Comparison of ENCODE assay signal across 23 mouse cellular contexts in the genomic region with DNA sequence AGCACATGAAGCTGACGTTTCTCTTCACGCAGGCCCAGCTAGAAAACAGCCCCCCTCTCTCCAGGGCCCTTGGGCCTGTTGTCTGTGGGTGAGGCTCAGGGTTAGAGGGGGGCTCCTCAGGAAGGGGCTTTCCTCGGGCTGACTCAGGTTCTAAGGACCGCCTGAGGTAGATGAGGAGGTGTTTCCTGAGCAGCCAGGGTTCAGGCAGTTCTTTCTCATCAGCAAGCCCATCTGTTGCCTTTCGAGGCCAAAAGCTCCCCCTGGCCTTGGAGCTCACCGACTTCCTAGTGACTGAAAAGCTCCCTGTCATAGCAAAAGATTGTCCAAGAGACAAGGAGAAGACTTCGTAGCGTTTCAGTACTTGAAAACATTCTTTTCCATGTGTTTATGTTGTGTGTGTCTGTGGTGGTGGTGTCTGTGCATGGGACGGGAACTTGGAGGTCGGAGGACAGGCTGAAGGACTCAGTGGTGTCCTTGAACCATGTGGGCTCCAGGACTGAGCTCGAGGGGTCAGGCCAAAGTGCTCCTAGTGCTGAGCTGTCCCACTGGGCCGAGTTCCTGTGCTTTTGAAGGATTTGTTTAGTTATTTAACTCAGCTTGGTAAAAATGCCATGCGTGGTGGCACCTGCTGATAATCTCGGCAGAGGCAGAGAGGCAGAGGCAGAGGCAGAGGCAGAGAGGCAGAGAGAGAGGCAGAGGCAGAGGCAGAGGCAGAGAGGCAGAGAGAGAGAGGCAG. TPM values are rescaled to one million over a fixed set of nuclear protein-coding genes. Genes with fewer than 3 reads are reported as not detected.
DNase-seq lines count a peak whose midpoint lies in the region; ATAC-seq lines count a peak whose summit lies in the region.
"Had no signal": no experiment of that assay in that cellular context is flagged by ENCODE, and none has a peak within 500 bp of the region (broad histone marks: within the 10 kb centered on the region; RNA-seq: fewer than 3 reads in every experiment).

No protein-coding gene starts in this region.

- WGBS in limb, embryonic 10.5 days, result 86% methylated on average over 14 of the region's 14 CpGs

- no peak overlapping the region for H3K27ac ChIP-seq in limb, embryonic 10.5 days
- H3K27ac ChIP-seq: heart, adult 2 months; hindbrain, embryonic 10.5 days; hindbrain, postnatal 0 days; limb, embryonic 12.5 days; liver, embryonic 13.5 days; neural tube, embryonic 13.5 days had no signal

- no peak for DNase-seq in cerebellum, postnatal 4 days (ENCODE audit: low spot score in 2 of 2)
- peak; percentile 71 to 77 for DNase-seq in cerebellum, adult 18-20 months
- peak; percentile 72 to 73 for DNase-seq in cerebellum, postnatal 25 days
- no peak for DNase-seq in kidney, adult 18-20 months
- DNase-seq in limb, embryonic 10.5 days (ENCODE audit: low spot score), result no peak
- DNase-seq in heart, adult 8-10 months (ENCODE audit: low spot score), result no peak
- DNase-seq: gastrocnemius, postnatal 14 days; heart, adult 2 months; kidney, adult 2 months; kidney, postnatal 14 days; liver, embryonic 13.5 days; midbrain, embryonic 14.5 days; thymus, postnatal 36 days had no signal

- H3K36me3 ChIP-seq in limb, embryonic 10.5 days, result peaks cover 3% of the 10 kb centered on the region; the same call in 1 of the 2 replicates

- H3K4me3 ChIP-seq in limb, embryonic 10.5 days, result no peak overlapping the region
- H3K4me3 ChIP-seq: erythroblast, embryonic 14.5 days; heart, adult 2 months; hindbrain, embryonic 10.5 days; limb, embryonic 12.5 days; liver, embryonic 13.5 days; neural tube, embryonic 13.5 days had no signal

- H3K9me3 ChIP-seq in limb, embryonic 10.5 days (replicated peaks), result no peaks in the 10 kb centered on the region
- H3K9me3 ChIP-seq: hindbrain, embryonic 10.5 days; limb, embryonic 12.5 days; liver, embryonic 13.5 days; neural tube, embryonic 13.5 days had no signal

- ATAC-seq in cerebellum, adult (ENCODE audit: insufficient number of reproducible peaks, low FRiP score, low TSS enrichment), result 0 out of 2 replicates have a peak, but pooled peaks have one; percentile 50
- peak; percentile 42 for ATAC-seq in CD4-positive, CD25-positive, alpha-beta regulatory T cell, adult 4 months
- ATAC-seq: forebrain, embryonic 14.5 days; hindbrain, postnatal 0 days had no signal

- H3K27me3 ChIP-seq in limb, embryonic 10.5 days (ENCODE audit: low read depth, poor library complexity, severe bottlenecking), result no peaks in the 10 kb centered on the region
- H3K27me3 ChIP-seq: CH12.LX; limb, embryonic 12.5 days; liver, embryonic 13.5 days; neural tube, embryonic 13.5 days had no signal

- H3K4me1 ChIP-seq in limb, embryonic 10.5 days, result 0 out of 2 replicates have a peak, but pooled peaks cover 4% of the 10 kb centered on the region
- H3K4me1 ChIP-seq: liver, embryonic 13.5 days; neural tube, embryonic 13.5 days had no signal

RNA-seq across cellular contexts. Expression of a gene that starts 45.9 kb away (rescaled TPM):
- not detected for polyA plus RNA-seq in CD4-positive, CD25-positive, alpha-beta regulatory T cell, adult 4 months (2017; shearing (Covaris generic))
- 8.3 and 9.0 TPM in 2 replicates for polyA plus RNA-seq in limb, embryonic 10.5 days (2016; fragmentation: Nextera tagmentation; extraction: Ambion mirVana)
- total RNA-seq in heart, adult 8-10 months (2022), result under 1 TPM; 0.25 to 0.92 (median 0.32) TPM
- total RNA-seq: common myeloid progenitor, adult 5-6 weeks had no signal
- polyA plus RNA-seq: erythroblast, embryonic 14.5 days had no signal

Comparison
In these comparisons a context has a peak if more than half of its experiments do, and no peak if none do; other contexts are left out.
1. DNase-seq: peak in cerebellum, adult 18-20 months (2 of 2) and cerebellum, postnatal 25 days (2 of 2); none in cerebellum, postnatal 4 days (0 of 2), kidney, adult 18-20 months (single experiment), limb, embryonic 10.5 days (single experiment) and heart, adult 8-10 months (single experiment).